Mouse (Mus musculus): ENCODE results near the gene Cln5. TPM values are rescaled to one million over a fixed set of nuclear protein-coding genes. Genes with fewer than 3 reads are reported as not detected.

The Cln5 gene
- polyA plus RNA-seq, 1 experiment from 2014 or later, result 17.1 TPM

DNA sequence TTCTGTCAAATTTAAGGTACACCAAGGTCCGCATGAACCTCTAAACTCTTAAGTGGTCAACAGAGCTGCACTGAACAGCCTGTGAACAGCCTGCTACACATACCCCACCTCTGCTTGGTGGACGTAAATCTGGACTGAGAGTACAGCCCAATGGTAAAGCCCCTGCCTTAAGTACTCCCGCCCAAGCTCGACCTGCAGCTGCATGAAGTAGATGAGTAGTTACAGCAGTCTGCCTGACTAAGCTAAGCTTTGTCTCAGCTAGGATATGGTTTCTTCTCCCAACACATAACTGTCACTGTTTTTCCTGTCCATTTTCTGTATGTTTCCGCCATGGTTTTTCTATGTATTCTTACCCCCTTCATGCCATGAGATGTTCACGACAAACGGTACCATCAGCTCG lies 25.8 kb downstream of the Cln5 start:
- Histone ChIP-seq H3K36me3 (ENCODE audit: control insufficient read depth, insufficient read depth) (peaks cover 10% of the 10 kb centered on the region; the same call in 1 of the 2 replicates), H3K9me3 (ENCODE audit: control insufficient read depth) (no peaks in the 10 kb centered on the region), H3K9ac (ENCODE audit: low read depth, low read length) (no peak overlapping the region), H3K27ac (ENCODE audit: low read depth, low read length) (no peak overlapping the region), H3K4me1 (replicated peaks; ENCODE audit: control insufficient read depth, insufficient read depth, low read length) (peaks cover 4% of the 10 kb centered on the region; the same call in 1 of the 2 replicates), H3K4me3 (ENCODE audit: low read depth, low read length) (no peak overlapping the region), H3K27me3 (replicated peaks; ENCODE audit: control insufficient read depth, insufficient read depth, low read length) (no peaks in the 10 kb centered on the region), H3K4me2 (replicated peaks; ENCODE audit: low read depth) (no peak overlapping the region)
- no peak for ATAC-seq
- TF ChIP-seq CTCF (IDR thresholded peaks at IDR 0.05; ENCODE audit: low read depth), result no peak
- WGBS, result 93% methylated on average over 8 of the region's 8 CpGs

DNA sequence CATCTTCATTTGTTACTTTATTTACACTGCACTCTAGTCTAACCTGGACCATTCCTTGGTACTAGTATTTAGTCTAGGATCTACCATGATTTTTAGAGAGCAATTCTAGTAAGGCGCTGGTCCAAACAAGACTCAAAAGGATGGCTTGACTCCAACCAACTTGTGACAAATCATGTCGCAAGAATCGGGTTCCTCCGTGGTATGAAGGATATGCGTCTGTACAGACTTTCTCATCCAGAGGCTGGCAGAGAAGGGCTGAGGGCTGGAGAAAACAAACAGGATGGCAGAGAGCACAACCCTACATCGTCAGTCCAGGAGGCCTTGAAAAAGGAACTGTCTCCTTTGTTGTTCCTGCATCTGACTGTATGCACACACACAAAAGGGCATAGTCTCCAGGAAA lies 26.6 kb downstream of the Cln5 start:
- Histone ChIP-seq H3K9me3 (ENCODE audit: control insufficient read depth) (no peaks in the 10 kb centered on the region), H3K27me3 (replicated peaks; ENCODE audit: control insufficient read depth, insufficient read depth, low read length) (no peaks in the 10 kb centered on the region), H3K36me3 (ENCODE audit: control insufficient read depth, insufficient read depth) (peaks cover 4% of the 10 kb centered on the region; the same call in 1 of the 2 replicates), H3K4me1 (replicated peaks; ENCODE audit: control insufficient read depth, insufficient read depth, low read length) (peaks cover 4% of the 10 kb centered on the region; the same call in 1 of the 2 replicates), H3K4me2 (replicated peaks; ENCODE audit: low read depth) (peak overlapping the region; percentile 14; the same call in 1 of the 2 replicates), H3K4me3 (ENCODE audit: low read depth, low read length) (no peak overlapping the region), H3K9ac (ENCODE audit: low read depth, low read length) (no peak overlapping the region), H3K27ac (ENCODE audit: low read depth, low read length) (no peak overlapping the region)
- ATAC-seq, result no peak
- no peak for TF ChIP-seq CTCF (IDR thresholded peaks at IDR 0.05; ENCODE audit: low read depth)
- 70% methylated on average over 6 of the region's 6 CpGs for WGBS

GRCm38 (mm10) chr14:103098213-103098586 lies 28.2 kb downstream of the Cln5 start:
- Histone ChIP-seq H3K4me2 (replicated peaks; ENCODE audit: low read depth) (peak overlapping the region; percentile 69), H3K4me1 (replicated peaks; ENCODE audit: control insufficient read depth, insufficient read depth, low read length) (peaks cover 8% of the 10 kb centered on the region; the same call in 1 of the 2 replicates), H3K9ac (ENCODE audit: low read depth, low read length) (peak overlapping the region; percentile 97), H3K4me3 (ENCODE audit: low read depth, low read length) (peak overlapping the region; percentile 74), H3K27me3 (replicated peaks; ENCODE audit: control insufficient read depth, insufficient read depth, low read length) (no peaks in the 10 kb centered on the region), H3K36me3 (ENCODE audit: control insufficient read depth, insufficient read depth) (peaks cover 4% of the 10 kb centered on the region; the same call in 1 of the 2 replicates), H3K9me3 (ENCODE audit: control insufficient read depth) (no peaks in the 10 kb centered on the region), H3K27ac (ENCODE audit: low read depth, low read length) (peak overlapping the region; percentile 100)
- WGBS, result 2% methylated on average over 2 of the region's 2 CpGs
- ATAC-seq, result no peak
- TF ChIP-seq CTCF (IDR thresholded peaks at IDR 0.05; ENCODE audit: low read depth), result no peak

GRCm38 (mm10) chr14:103098587-103099235 lies 28.7 kb downstream of the Cln5 start:
- peak overlapping the region; percentile 69 for H3K4me2 ChIP-seq (replicated peaks; ENCODE audit: low read depth)
- under 1% methylated on average over 68 of the region's 86 CpGs for WGBS
- peak; percentile 75 for ATAC-seq
- TF ChIP-seq CTCF (IDR thresholded peaks at IDR 0.05; ENCODE audit: low read depth), result no peak
- H3K4me1 ChIP-seq (replicated peaks; ENCODE audit: control insufficient read depth, insufficient read depth, low read length), result 0 out of 2 replicates have a peak, but pooled peaks cover 8% of the 10 kb centered on the region
- peaks cover 4% of the 10 kb centered on the region; the same call in 1 of the 2 replicates for H3K36me3 ChIP-seq (ENCODE audit: control insufficient read depth, insufficient read depth)
- peak overlapping the region; percentile 100 for H3K27ac ChIP-seq (ENCODE audit: low read depth, low read length)
- no peaks in the 10 kb centered on the region for H3K27me3 ChIP-seq (replicated peaks; ENCODE audit: control insufficient read depth, insufficient read depth, low read length)
- peak overlapping the region; percentile 74 for H3K4me3 ChIP-seq (ENCODE audit: low read depth, low read length)
- peak overlapping the region; percentile 97 for H3K9ac ChIP-seq (ENCODE audit: low read depth, low read length)
- no peaks in the 10 kb centered on the region for H3K9me3 ChIP-seq (ENCODE audit: control insufficient read depth)

DNA sequence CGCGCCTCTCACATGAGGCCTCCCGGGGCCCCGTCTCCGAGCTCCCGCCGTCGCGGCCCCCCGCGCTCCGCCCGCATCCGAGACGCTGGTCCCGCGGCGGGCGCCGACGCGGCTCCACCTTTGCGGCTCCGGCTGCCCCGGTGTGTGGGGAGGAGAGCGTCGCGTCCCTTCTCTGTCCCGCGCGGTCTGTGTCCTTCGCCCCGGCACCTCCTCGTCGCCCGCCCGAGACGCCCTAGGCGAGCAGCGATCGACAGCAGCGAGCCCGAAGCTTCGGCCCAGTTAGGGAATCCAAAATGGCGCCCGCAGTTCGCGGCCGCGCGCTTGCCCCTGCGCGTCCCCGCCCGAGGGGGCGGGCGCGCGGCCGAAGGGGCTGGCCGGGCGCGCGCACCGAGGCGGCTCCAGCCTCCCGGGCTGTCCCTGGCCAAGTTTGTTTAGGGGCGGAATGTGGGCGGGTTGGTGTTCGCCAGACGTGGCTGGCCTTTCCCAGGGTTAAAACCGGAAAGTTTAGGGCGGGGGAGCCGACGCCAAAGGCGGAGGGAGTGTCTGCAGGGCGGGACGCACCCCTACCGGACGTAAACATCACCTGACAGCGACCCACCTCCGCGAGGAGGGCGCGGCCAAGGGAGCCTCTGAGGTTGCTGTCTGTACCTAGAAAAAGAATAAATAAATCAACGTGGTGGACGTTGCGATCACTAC lies 29.4 kb downstream of the Cln5 start, which contains the start of gene Fbxl3:
TSS of gene Fbxl3 (minus strand) at position 329 of the 696 bp plus-strand sequence.
- Histone ChIP-seq H3K9me3 (ENCODE audit: control insufficient read depth) (no peaks in the 10 kb centered on the region), H3K27ac (ENCODE audit: low read depth, low read length) (peak within 1 kb of the TSS; percentile 100), H3K4me2 (replicated peaks; ENCODE audit: low read depth) (peak within 1 kb of the TSS; percentile 69), H3K27me3 (replicated peaks; ENCODE audit: control insufficient read depth, insufficient read depth, low read length) (no peaks in the 10 kb centered on the region), H3K4me3 (ENCODE audit: low read depth, low read length) (peak within 1 kb of the TSS; percentile 74), H3K36me3 (ENCODE audit: control insufficient read depth, insufficient read depth) (peaks cover 4% of the 10 kb centered on the region; the same call in 1 of the 2 replicates), H3K4me1 (replicated peaks; ENCODE audit: control insufficient read depth, insufficient read depth, low read length) (0 out of 2 replicates have a peak, but pooled peaks cover 8% of the 10 kb centered on the region), H3K9ac (ENCODE audit: low read depth, low read length) (peak within 1 kb of the TSS; percentile 97)
- under 1% methylated on average over 88 of the region's 88 CpGs for WGBS
- peak; percentile 92 for ATAC-seq
- peak; percentile 12 for TF ChIP-seq CTCF (IDR thresholded peaks at IDR 0.05; ENCODE audit: low read depth)

DNA sequence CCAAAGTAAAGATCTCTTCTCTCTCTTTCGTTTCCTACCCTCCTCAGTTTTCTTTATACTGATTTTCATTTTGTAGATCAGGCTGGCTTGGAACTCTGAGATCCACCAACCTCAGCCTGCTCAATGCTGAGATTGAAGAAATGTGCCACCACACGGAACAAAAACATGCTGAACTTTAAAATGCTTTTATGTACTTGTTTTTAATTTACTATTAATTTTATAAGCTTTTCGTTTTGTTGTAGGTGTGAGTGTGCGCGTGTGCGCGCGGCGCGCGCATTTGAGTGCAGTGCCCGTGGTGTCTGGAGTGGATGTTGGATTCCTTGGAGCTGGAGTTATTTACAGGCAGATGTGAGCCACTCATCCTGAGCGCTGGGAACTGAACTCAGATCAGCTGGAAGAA lies 30.3 kb downstream of the Cln5 start:
- WGBS, result 75% methylated on average over 13 of the region's 13 CpGs
- Histone ChIP-seq H3K4me2 (replicated peaks; ENCODE audit: low read depth) (peak overlapping the region; percentile 69; the same call in 1 of the 2 replicates), H3K4me1 (replicated peaks; ENCODE audit: control insufficient read depth, insufficient read depth, low read length) (0 out of 2 replicates have a peak, but pooled peaks cover 8% of the 10 kb centered on the region), H3K27ac (ENCODE audit: low read depth, low read length) (peak overlapping the region; percentile 100; the same call in 1 of the 2 replicates), H3K9me3 (ENCODE audit: control insufficient read depth) (no peaks in the 10 kb centered on the region), H3K9ac (ENCODE audit: low read depth, low read length) (no peak overlapping the region), H3K4me3 (ENCODE audit: low read depth, low read length) (no peak overlapping the region), H3K36me3 (ENCODE audit: control insufficient read depth, insufficient read depth) (peaks cover 4% of the 10 kb centered on the region; the same call in 1 of the 2 replicates), H3K27me3 (replicated peaks; ENCODE audit: control insufficient read depth, insufficient read depth, low read length) (no peaks in the 10 kb centered on the region)
- no peak for TF ChIP-seq CTCF (IDR thresholded peaks at IDR 0.05; ENCODE audit: low read depth)
- ATAC-seq, result no peak

Data from intestine, postnatal 0 days (tissue).